Mouse (Mus musculus) lung, adult 18-20 months (tissue): ENCODE data around the gene Zfp629.
"Not testable (repeated sequence)": the region's sequence is repeated elsewhere in the genome, so short reads cannot be mapped to it uniquely, and the experiment has no call there.

Experiments used
- DNase-seq, 2 experiments: peaks; one replicate each; pipeline ENCODE4 v3.0.0; 2022; ENCODE audit warnings: mixed read lengths in 2 of 2

The Zfp629 gene

DNA sequence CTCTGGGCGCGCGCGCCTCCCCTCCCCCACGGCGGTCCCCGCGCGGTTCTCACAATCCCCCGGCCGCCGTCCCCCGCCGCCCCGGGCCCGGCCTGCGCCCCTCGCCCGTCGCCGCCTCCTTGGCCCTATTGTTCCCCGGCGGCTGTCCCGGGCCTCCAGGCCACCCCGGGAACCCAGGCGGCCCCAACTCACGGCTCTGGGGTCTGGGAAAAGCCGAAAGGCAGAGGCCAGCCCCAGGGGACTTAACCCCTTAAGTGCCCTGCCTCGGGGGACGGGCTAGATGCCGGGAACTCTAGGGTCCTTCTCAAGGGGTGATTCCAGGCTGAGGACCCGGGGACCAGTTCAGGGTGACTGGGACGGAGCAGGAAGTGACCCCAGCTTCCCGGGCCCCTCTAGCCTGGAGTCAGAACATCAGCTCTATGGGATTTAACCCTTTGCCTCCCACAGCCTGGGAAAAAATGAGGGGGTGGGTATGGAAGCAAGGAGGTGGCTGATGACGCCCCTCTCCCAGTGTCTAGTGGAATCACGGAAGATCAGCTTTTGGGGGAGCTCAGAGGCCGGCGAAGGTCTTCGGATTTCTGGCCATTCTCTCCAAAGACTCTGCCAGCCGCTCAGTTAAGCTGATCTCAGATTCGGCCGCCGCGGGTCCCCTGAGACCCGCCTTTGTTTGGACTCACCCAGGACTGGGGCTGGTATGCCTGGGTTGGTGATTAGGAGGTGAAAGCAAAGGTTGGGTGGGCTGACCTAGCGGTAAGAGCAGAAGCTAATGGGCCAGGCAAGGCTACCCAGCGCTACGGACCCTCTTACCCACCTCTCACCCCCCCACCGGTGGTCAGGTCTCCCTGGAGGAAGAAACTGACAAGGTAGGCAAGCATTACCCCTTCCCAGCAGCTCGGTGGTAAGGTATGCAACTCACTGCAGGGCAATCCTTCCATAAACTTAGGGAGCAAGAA is at the start of gene Zfp629:
Gene Zfp629, minus strand, starts transcription at position 907 of the 953 bp plus-strand sequence.
- DNase-seq: peak; percentile 69 to 74

DNA sequence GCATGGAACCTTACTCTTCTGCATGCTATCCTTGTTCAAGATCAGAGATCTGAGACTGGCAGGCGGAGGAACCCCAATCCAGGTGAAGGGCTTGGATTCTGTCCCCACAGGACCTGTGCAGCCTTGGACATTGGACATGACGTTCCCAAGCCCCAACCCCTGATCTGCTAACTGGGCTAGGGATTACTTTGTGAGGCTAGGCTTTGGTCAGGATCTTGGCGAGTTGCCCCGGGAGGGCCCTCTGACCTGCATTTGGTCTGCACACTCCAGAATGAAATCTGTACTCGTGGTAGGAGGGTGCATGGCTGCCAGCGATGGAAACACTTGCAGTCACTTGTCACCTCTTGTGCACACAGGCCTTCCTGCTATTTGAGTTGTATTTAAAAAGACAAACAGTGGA is 47.3 kb upstream of the Zfp629 start:
- DNase-seq: no peak

DNA sequence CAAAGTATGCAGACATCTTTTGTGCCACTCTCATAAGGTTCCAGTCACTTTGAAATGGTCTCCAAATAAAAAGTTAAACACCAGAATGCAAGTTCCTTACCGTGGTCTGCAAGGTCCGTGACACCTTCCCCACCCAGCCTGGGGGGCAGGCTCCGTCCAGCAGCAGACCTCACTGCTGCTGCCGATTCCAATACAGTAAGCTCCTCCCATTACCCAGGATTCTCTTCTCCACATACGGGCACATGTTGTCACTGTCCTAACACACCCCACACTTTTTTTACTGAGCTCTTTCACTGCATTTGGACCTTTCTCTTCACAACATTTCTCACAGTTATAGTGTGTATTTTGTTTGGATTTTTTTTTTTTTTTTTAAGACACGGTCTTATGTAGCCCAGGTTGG is 46.2 kb upstream of the Zfp629 start:
- DNase-seq: no peak

DNA sequence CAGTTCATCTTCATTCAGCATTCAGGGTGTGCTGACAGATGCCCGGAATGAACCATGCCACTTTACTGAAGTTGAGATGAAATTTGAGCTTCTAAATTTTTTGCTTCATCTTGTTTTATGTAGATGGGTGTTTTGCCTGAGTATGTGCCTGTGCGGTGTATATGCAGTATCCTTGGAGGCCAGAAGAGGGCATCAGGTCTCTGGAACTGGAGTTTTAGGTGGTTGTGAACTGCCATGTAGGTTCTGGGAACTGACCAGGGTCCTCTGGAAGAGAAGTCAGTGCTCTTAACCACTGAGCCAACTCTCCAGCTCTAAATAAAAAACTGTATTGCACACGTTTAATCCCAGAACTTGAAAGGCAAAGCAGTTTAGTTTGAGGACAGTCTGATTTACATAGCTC is 45.3 kb upstream of the Zfp629 start:
- DNase-seq: no peak

DNA sequence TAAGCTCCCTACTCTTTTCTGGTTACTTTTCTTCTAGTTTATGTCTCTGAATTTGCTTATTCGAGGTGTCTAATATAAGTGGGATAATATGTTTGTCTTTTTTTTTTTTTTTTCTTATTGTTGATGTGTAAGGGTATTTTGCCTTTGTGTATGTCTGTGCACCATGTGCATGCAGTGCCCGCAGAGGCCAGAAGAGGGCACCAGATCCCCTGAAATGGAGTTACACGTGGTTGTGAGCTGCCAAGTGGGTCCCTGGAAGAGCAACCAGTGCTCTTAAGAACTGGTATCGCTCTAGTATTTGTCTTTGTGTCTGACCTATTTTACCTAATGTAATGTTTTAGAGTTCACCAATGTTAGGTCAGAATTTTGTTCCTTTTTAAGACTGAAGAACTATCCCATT is 41.3 kb upstream of the Zfp629 start:
- DNase-seq: peak; percentile 24 to 50

DNA sequence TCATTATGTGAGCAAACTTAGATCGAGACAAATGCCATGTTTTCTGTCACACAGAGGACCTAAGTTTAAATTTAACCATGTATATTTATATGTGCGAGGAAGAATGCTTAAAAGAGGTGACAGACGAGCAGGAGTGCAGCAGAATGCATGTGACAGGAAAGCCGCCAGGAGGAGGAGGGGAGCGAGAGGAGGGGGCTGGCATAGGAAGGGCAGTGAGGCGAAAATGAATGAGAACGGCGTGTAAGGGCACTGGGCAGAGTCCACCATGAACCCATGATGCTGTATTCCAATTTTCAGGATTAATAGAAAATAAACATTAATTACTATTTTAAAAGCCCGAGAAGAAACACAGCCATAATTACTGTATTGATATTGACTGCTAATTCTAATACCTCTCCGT is 38.7 kb upstream of the Zfp629 start:
- DNase-seq: no peak

DNA sequence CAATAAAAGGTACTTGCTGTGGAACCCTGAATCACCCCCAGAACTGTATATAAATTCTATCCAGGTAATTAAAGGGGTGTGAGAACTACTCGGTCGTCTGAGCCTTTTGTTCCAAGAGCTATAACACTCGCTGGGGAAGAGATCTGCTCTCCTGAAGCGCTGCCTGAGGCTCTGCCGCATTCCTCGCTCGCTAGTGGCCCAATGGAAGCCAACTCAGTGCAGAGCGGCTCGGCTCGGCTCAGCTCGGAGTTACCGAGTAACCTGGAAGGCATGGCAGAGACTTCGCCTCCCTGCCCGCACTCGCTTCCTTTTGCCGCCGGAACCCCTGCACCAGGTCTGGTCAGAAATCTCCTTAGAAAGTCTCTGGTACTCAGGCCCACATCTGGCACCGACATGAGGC is 36.5 kb upstream of the Zfp629 start:
- DNase-seq: peak in 1 of 2 experiments; percentile 5

DNA sequence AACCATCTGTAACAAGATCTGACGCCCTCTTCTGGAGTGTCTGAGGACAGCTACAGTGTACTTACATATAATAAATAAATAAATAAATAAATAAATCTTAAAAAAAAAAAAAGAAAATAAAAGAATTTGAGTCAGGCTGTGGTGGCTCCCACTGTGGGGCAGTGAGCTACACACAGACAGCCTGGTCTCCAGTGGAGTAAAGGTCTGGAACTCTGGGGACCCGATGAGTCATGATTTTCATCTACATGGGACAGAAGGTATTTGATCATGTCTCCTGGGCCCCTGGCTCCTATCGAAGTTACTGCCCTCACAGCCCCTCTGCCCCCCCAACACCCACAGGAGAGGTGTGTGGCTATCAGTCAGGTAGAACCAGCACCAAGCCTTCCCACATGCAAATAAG is 36.0 kb upstream of the Zfp629 start:
- no peak for DNase-seq

DNA sequence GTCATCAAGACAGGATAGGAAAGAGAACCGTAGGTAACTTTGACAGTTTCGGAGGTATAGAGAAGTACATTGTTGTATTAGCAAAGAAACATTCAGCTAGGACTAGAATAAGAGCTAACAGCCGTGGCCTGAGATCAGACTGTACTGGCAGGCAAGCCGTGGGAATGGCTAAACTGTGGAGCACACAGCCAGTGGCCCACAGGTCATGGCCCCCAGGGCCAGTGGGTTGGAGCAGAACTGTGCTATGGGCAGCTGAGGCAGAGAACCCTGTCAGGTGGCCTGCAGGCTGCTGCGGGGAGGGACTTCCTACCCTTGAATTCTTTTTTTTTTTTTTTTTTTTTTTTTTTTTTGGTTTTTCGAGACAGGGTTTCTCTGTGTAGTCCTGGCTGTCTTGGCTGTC is 33.6 kb upstream of the Zfp629 start:
- DNase-seq: no peak

DNA sequence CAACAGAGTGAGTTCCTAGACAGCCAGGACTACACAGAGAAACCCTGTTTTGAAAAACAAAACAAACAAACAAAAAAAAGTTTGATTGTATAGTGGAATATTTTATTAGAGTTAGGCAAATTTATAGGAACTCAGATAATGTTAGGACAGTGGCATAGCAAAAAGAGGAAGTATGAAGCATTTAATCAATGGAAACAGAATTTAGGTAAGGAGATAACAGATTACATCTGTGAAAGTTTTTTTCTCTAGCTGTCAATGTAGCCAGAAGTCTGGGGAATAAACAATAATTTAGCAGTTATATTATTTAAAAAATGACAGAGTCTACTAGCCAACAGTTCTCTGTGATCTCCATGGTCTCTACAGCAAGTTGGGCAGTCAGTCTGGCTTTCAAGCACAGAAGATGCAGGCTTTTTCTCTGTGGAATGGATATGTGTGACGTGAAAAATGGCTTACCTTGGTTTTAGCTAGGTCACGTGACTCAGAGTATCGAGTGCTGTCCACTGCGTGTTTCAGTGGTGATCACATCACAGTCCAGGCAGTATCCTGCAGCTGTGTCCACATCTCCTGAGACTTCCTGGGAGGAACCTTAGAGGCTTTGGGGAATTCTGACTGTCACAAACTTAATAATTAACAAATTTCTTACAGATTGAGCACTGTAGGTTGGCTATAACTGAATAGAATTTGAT is 33.1 kb upstream of the Zfp629 start:
- no peak for DNase-seq

DNA sequence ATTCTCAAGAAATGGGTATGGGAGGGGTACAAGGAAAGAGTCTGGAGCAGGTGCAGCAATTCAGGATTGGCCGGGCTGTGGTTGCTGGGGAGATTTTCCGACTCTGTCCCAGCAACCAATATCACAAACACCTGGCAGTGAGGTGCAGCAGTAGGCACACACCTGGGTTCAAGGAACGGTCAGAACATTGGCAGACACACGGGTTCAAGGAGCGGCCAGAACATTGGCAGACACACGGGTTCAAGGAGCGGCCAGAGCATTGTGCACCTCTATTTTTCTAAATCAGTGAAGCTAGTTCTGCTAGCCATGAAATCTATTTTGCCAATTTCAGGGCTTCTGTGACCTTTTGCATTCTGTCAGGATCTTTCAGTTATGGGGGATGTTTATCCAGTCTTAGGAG is 32.0 kb upstream of the Zfp629 start:
- DNase-seq: peak in 1 of 2 experiments; percentile 36

DNA sequence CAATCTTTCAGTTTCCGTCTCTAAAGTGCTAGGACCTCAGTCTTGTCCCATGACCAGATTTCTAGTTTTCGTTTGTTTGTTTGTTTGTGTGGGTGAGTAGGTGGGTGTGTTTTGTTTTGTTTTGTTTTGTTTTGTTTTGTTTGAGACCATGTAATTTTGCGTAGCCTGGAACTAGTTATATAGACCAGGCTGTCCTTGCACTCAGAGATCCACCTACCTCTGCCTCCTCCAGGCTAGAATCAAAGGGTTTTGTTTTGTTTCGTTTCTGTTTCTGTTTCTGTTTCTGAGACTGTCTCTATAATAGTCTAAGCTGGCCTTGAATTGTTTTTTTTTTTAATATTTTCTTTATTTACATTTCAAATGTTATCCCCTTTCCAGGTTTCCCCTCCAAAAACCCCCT is 30.8 kb upstream of the Zfp629 start:
- no peak for DNase-seq

DNA sequence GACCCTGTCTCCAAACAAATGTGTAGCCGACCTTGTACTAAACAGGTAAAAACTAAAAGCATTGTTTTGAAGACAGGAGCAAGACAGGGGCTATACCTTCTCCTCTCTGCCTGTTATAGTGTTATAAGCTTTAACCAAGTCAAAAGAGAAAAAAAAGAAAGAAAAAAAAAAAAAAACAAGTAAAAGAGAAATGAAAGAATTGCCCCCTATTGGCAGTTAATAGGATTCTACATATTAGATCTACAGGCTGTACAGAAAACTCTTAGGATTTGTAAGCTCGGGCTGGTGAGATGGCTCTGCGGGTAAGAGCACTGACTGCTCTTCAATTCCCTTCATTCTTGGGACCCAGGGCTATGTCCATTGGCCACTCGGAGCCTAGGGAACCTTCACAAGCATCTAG is 26.7 kb upstream of the Zfp629 start:
- no peak for DNase-seq

DNA sequence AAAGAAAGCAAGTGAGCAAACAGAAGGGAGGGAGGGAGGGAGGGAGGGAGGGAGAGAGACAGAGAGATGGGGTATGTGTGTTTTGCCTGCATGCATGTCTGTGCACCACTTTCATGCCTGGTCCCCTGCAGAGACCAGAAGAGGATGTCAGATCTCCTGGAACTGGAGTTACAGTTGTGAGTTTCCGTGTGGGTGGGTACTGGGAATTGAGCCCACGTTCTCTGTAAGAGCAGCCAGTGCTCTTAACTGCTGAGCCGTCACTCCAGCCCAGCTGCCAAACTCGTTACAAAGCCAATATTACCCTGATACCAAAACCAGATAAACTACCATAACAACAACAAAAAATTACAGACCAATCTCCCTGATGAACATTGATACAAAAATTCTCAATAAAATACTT is 25.7 kb upstream of the Zfp629 start:
- DNase-seq: peak in 1 of 2 experiments; percentile 5

DNA sequence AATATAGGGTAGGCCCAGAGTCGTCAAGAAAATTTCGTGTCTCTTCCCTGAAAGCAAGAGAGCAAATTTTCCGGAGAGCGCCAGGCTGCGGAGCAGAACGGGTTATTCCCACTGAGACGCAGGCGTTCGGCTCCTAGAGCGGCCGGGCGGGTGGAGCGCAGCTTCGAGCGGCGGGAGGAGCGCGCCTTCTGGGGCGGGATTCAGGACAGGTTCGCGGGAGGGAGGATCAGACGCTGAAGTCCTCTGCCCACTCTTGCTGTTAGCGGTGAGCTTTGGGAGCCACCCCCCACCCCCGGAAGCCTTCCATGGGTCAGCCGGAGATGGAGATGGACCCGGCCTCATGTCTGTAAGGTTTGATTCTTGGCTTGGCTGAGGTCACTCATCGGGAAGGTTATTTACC is 21.4 kb upstream of the Zfp629 start:
- DNase-seq: peak; percentile 80 to 87

DNA sequence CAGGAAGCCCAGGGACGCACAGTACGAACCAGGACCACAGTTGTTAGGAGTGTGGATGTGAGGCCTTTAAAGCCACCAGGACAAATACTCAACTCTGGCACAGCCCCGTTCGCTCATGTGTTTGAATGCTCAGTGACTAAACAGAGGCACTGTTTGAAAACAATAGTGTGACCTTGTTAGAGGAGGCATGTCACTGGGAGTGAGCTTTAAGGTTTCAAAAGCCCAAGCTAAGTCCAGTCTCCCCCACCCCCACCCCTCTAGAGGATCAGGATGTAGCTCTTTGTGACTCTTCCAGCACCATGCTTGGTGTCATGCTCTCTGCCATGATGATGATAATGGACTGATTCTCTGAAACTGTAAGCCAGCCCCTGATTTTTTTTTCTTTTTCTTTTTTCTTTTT is 15.8 kb upstream of the Zfp629 start:
- DNase-seq: no peak

DNA sequence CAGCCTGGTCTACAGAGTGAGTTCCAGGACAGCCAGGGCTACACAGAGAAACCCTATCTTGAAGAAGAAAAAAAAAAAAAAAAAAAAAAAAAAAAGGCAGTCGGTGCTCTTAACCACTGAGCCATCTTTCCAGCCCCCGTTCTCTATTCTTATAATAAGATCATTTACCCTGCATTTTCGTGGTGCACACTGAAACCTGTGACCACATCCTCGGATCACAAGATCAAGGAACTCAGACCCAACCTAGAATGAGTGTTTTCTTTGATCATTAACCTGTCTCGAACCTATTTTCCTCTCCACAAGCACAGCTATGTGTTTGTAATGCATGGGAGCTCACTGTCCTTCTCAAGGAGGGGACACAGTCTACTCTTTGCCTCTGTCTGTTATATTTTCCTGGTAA is 13.0 kb upstream of the Zfp629 start:
- DNase-seq: no peak

DNA sequence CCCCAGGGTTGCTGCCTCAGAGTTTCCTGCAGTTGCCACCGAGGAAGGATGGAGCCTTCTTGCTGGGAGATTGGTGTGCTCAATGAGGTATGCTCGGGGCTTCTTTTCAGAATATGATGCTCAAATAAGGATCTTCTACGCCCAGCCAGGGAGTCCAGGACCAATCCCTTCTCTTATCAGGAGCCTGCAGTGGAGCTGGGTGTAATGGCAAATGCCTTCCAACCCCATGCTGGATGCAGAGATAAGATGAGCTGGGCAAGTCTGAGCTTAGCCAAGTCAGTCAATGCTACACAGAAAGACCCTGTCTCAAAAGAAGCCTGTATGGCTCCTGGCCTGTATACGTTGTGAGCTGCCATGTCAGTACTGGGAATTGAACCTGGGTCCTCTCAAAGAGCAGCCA is 10.9 kb upstream of the Zfp629 start:
- DNase-seq: no peak

DNA sequence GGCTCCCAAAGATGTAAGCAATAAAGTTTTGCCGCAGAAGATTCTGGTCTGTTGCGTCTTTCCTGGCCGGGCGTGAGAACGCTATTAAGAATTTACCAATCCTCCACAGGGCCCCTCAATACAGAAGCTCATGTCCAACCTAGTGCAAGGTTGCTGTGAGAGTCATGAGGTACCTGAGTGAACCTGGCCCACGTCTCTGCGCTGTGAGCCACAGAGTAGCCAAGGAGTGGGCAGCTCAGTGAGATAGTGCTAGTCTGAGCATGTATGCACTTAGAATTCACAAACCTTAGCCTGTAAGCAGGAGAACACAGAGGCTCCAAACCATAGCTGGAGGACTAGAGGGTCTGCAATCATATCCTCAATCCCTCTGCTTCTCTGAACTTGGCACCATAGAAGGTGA is 10.4 kb upstream of the Zfp629 start:
- DNase-seq: no peak

DNA sequence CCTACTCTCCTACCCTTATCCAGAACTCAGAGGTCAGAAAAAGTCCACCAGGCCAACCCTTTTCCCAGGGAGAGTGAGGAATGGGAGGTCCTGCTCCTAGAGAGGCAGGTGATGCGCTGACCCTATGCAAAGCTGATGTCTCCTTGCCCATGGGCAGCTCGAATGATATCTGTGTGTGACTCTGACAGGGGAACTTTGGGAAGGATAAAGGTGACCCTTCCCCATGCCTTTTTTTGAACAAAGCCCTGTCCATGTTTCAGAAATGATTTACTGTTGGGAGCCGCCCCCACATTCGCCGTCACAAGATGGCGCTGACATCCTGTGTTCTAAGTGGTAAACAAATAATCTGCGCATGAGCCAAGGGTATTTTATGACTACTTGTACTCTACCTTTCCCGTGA is 2.8 kb upstream of the Zfp629 start:
- DNase-seq: not testable (repeated sequence)

DNA sequence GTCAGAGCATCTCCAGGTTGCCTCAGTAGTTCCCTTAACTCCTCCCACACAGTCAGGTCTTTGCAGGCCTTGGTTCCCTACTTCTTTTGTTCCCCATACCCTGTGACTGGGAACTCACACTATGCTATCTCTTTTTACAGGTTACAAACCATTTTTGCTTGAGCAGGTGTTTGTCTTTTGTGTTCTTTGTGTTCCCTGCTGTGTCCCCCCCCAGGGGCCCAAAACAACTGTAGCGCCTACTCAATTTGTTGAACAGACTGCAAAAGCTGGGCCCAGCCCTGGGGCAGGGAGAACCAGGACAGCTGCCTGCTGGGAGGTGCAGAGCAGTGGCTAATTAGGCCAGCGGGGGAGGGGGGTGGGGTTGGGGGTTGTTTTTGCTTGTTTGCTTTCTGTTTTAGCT is 2.4 kb upstream of the Zfp629 start:
- no peak for DNase-seq

DNA sequence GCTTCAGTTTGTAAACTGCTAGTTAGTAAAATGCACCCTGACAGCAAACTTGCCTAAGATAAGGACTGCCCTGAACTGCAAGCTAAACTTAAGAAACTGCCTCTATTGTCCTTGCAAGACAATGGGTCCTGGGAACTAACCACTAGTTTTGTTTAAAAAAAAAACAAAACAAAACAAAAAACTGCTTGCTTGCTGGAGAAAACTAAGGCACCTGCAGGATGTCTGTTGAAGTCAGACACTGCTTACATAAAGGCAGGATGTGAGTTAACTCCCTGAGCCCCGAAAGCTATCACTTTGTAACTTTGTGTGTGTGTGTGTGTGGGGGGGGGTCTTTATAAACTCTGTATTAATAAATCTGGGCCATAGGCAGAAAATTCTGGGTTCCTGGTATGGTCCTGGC is 1.3 kb upstream of the Zfp629 start:
- no peak for DNase-seq

DNA sequence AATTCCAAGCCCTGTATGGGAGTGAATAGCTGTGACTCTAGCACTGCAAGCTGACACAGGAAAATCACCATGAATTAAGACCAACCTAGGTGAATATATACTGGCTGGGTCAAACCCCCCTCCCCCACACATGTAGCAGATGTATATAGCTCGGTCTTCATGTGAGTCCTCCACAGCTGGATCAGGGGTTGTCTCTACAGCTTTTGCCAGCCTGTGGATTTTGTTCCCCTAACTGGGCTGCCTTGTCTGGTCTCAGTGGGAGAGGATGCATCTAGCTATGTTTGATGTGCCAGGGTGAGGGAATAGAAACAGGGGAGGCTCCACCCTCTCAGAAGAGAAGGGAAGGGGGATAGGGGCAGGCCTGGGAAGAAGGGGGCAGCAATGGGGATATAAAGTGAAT is 739 bp upstream of the Zfp629 start:
- DNase-seq: no peak

DNA sequence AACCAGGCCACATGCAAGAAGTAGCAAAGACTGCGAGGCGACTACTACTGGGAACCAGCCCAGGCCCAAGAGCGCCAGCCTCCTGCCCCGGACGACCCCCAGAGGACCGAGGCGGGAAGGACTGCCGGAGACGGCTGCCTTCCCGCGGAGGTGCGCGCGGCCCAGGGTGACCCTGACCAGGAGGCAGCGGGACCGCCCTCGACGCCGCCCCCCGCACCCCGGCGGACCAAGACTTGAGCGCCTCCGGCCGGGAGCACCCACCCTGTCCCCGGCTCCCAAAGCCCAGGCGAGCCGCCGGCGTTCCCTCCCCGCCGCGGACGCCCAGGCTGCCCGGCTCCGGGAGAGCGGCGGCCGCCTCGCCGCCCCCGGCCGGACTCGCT is 1.1 kb downstream of the Zfp629 start:
- peak; percentile 48 to 53 for DNase-seq
